Mouse (Mus musculus): ENCODE measurements around the gene Dcaf10. TPM values are rescaled to one million over a fixed set of nuclear protein-coding genes. Genes with fewer than 3 reads are reported as not detected.

The Dcaf10 gene
- 11.5 TPM for polyA plus RNA-seq (2015; fragmentation: Illumina TruSeq; extraction: RNeasy Lipid Tissue Mini Kit (QIAGEN cat#74804); ENCODE audit: low read depth, low replicate concordance)

GRCm38 (mm10) chr4:45341669-45342249, at the start of gene Dcaf10:
Gene Dcaf10, plus strand, starts transcription at chr4:45342101.

GRCm38 (mm10) chr4:45296662-45297564, 45.0 kb upstream of the Dcaf10 start, which contains the start of gene Trmt10b:
Gene Trmt10b, plus strand, starts transcription at chr4:45297127.

GRCm38 (mm10) chr4:45342286-45343155, 620 bp downstream of the Dcaf10 start, which contains the start of gene Exosc3:
Gene Exosc3, minus strand, starts transcription at chr4:45342732.

GRCm38 (mm10) chr4:45408427-45409132, 66.7 kb downstream of the Dcaf10 start, which contains the start of gene Slc25a51:
Gene Slc25a51, minus strand, starts transcription at chr4:45408766.

Other genes with a start within 250 kb of the Dcaf10 start
- 170 TPM for gene Tomm5, start 234.0 kb upstream of the Dcaf10 start, polyA plus RNA-seq (2015; fragmentation: Illumina TruSeq; extraction: RNeasy Lipid Tissue Mini Kit (QIAGEN cat#74804); ENCODE audit: low read depth, low replicate concordance)
- 8.1 TPM for gene Frmpd1, start 157.2 kb upstream of the Dcaf10 start, polyA plus RNA-seq (2015; fragmentation: Illumina TruSeq; extraction: RNeasy Lipid Tissue Mini Kit (QIAGEN cat#74804); ENCODE audit: low read depth, low replicate concordance)
- 25.1 TPM for gene Trmt10b, start 45.0 kb upstream of the Dcaf10 start, polyA plus RNA-seq (2015; fragmentation: Illumina TruSeq; extraction: RNeasy Lipid Tissue Mini Kit (QIAGEN cat#74804); ENCODE audit: low read depth, low replicate concordance)
- gene Exosc3, start 631 bp downstream of the Dcaf10 start, polyA plus RNA-seq (2015; fragmentation: Illumina TruSeq; extraction: RNeasy Lipid Tissue Mini Kit (QIAGEN cat#74804); ENCODE audit: low read depth, low replicate concordance) = 14.4 TPM
- 85.8 TPM for gene Slc25a51, start 66.7 kb downstream of the Dcaf10 start, polyA plus RNA-seq (2015; fragmentation: Illumina TruSeq; extraction: RNeasy Lipid Tissue Mini Kit (QIAGEN cat#74804); ENCODE audit: low read depth, low replicate concordance)
- 15.6 TPM for gene Shb, start 190.4 kb downstream of the Dcaf10 start, polyA plus RNA-seq (2015; fragmentation: Illumina TruSeq; extraction: RNeasy Lipid Tissue Mini Kit (QIAGEN cat#74804); ENCODE audit: low read depth, low replicate concordance)

Data from brain, adult 10 weeks (tissue).